Mouse (Mus musculus) MEL (cell line): ENCODE measurements around the gene Tmem179.
A peak's percentile ranks its signal among the peaks of the same experiment; 100 is the strongest.

ENCODE experiments used
- BHLHE40 ChIP-seq: IDR thresholded peaks from 2 replicates; pipeline ENCODE4 v1.6.1; 2012; ENCODE audit warnings: low read depth, mild to moderate bottlenecking, inconsistent platforms, low read length, improper control_type of control experiment, borderline replicate concordance
- CTCF ChIP-seq, 3 experiments: IDR thresholded peaks in 2 of 3; conservative IDR thresholded peaks in 1 of 3; 2 replicates each; pipeline ENCODE4 v1.5.1; 2011 to 2012; ENCODE audit warnings: low read length in 3 of 3, low read depth in 2 of 3, mild to moderate bottlenecking in 2 of 3, improper control_type of control experiment in 1 of 3, inconsistent platforms in 1 of 3, mixed read lengths in 1 of 3, moderate library complexity in 1 of 3; ENCODE audit not compliant: control insufficient read depth in 1 of 3, insufficient read depth in 1 of 3, poor library complexity in 1 of 3, severe bottlenecking in 1 of 3
- ELF1 ChIP-seq: IDR thresholded peaks from 2 replicates; pipeline ENCODE4 v1.6.1; 2014; ENCODE audit warnings: low read depth, mild to moderate bottlenecking, inconsistent platforms, low read length, improper control_type of control experiment, moderate library complexity
- EP300 ChIP-seq, 2 experiments: IDR thresholded peaks; 2 replicates each; pipeline ENCODE4 v1.6.1; 2011; ENCODE audit warnings: improper control_type of control experiment in 2 of 2, low read length in 2 of 2, low read depth in 1 of 2, mild to moderate bottlenecking in 1 of 2
- MAFK ChIP-seq: IDR thresholded peaks from 2 replicates; pipeline ENCODE4 v1.6.1; 2011; ENCODE audit warnings: low read depth, mild to moderate bottlenecking, low read length, improper control_type of control experiment, borderline replicate concordance
- POLR2A ChIP-seq, 2 experiments: IDR thresholded peaks; 2 replicates each; pipeline ENCODE4 v1.6.1; 2011 to 2012; ENCODE audit warnings: low read length in 2 of 2, mild to moderate bottlenecking in 2 of 2, control low read depth in 1 of 2, improper control_type of control experiment in 1 of 2, low read depth in 1 of 2, moderate library complexity in 1 of 2; ENCODE audit not compliant: control insufficient read depth in 1 of 2, insufficient read depth in 1 of 2, poor library complexity in 1 of 2
- SIN3A ChIP-seq: IDR thresholded peaks from 2 replicates; pipeline ENCODE4 v1.6.1; 2012; ENCODE audit warnings: low read length, improper control_type of control experiment, inconsistent platforms
- ZKSCAN1 ChIP-seq: IDR thresholded peaks from 2 replicates; pipeline ENCODE4 v1.6.1; 2012; ENCODE audit warnings: low read depth, mild to moderate bottlenecking, inconsistent platforms, low read length, improper control_type of control experiment, moderate library complexity

- TF ChIP-seq MAFK (no peak), ZKSCAN1 (no peak), CTCF (IDR thresholded peaks at IDR 0.05 in 2 of 3, conservative IDR thresholded peaks at IDR 0.05 in 1 of 3; ENCODE audit: control insufficient read depth in 1 of 3, insufficient read depth in 1 of 3, low read depth in 2 of 3, low read length in 3 of 3, poor library complexity in 1 of 3, severe bottlenecking in 1 of 3) (peak; percentile 43 to 55 (median 51)), ELF1 (no peak), EP300 (IDR thresholded peaks at IDR 0.05; ENCODE audit: low read depth in 1 of 2, low read length in 2 of 2) (no peak), BHLHE40 (no peak), SIN3A (no peak), POLR2A (IDR thresholded peaks at IDR 0.05; ENCODE audit: control insufficient read depth in 1 of 2, insufficient read depth in 1 of 2, low read depth in 1 of 2, low read length in 2 of 2, poor library complexity in 1 of 2) (no peak)
Observed at GRCm38 (mm10) chr12:112514897-112515296, 1.6 kb downstream of the Tmem179 start.
